Mouse (Mus musculus) midbrain, embryonic 15.5 days (tissue): ENCODE measurements around the gene Creb5. TPM values are rescaled to one million over a fixed set of nuclear protein-coding genes. Genes with fewer than 3 reads are reported as not detected.

Experiments used
- ATAC-seq: fragments of 200-750 bp; cut with Nextera tagmentation; replicated peaks from 2 replicates; pipeline ENCODE4 v1.8.0; 2017; ENCODE audit warnings: moderate TSS enrichment
- H3K27ac ChIP-seq: fragments of 300-500 bp; sonication (generic); 2 replicates; pipeline ENCODE4 v1.5.1; 2015; ENCODE audit warnings: mild to moderate bottlenecking, inconsistent platforms
- H3K27me3 ChIP-seq: fragments of 300-500 bp; sonication (generic); replicated peaks from 2 replicates; pipeline ENCODE4 v1.6.1; 2015; ENCODE audit warnings: inconsistent platforms
- H3K36me3 ChIP-seq: fragments of 300-500 bp; sonication (generic); replicated peaks from 2 replicates; pipeline ENCODE4 v1.6.1; 2015; ENCODE audit warnings: inconsistent platforms
- H3K4me1 ChIP-seq: fragments of 300-500 bp; sonication (generic); 2 replicates; pipeline ENCODE4 v1.6.1; 2015; ENCODE audit warnings: inconsistent platforms
- H3K4me2 ChIP-seq: fragments of 300-500 bp; sonication (generic); 2 replicates; pipeline ENCODE4 v1.6.1; 2015; ENCODE audit warnings: inconsistent platforms, mild to moderate bottlenecking, moderate library complexity
- H3K4me3 ChIP-seq: fragments of 300-500 bp; sonication (generic); 2 replicates; pipeline ENCODE4 v1.5.1; 2015; ENCODE audit warnings: mild to moderate bottlenecking, inconsistent platforms
- H3K9ac ChIP-seq: fragments of 300-500 bp; sonication (generic); 2 replicates; pipeline ENCODE4 v1.6.1; 2015; ENCODE audit warnings: mild to moderate bottlenecking, inconsistent platforms
- H3K9me3 ChIP-seq: fragments of 300-500 bp; sonication (generic); 2 replicates; pipeline ENCODE4 v1.6.1; 2016; ENCODE audit warnings: inconsistent platforms
- WGBS: fragments of 180-500 bp; shearing (Covaris S2); methylation state at CpG from one replicate; pipeline ENCODE4 v1.1.7; 2015; ENCODE audit warnings: mixed read lengths; 5-methylcytosine and 5-hydroxymethylcytosine counted together
- polyA plus RNA-seq: library from polyadenylated mRNA; unstranded; fragments of >200 nt; fragmentation: Nextera tagmentation; extraction: Ambion mirVana; gene quantifications from 2 replicates; pipeline ENCODE4 v1.2.1, GENCODE M21; 2015

Gene Creb5
- polyA plus RNA-seq, 1 experiment from 2014 or later = 3.4 TPM

DNA sequence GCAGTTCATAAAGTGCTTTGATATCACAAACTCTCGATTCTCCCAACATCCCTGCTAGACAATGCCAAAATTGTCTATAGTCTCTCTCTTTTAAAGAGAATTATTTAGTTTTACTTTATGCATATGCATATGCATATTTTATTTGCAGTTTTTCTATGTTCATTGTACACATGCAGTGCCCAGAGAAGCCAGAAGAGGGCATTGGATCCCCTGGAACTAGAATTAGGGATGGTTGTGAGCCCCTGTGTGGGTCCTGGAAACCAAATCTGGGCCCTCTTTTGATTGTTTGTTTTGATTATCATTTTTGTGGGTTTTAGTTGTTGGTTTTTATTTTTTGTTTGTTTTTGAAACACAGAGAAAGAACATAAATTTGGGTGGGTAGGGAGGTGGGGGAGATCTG is 69.3 kb downstream of the Creb5 start:
- Histone ChIP-seq H3K36me3 (no peaks in the 10 kb centered on the region), H3K4me2 (no peak overlapping the region), H3K9me3 (no peaks in the 10 kb centered on the region), H3K27ac (no peak overlapping the region), H3K4me1 (no peaks in the 10 kb centered on the region), H3K27me3 (no peaks in the 10 kb centered on the region), H3K4me3 (no peak overlapping the region), H3K9ac (no peak overlapping the region)
- WGBS = 96% methylated on average over 1 of the region's 1 CpGs
- ATAC-seq = no peak

DNA sequence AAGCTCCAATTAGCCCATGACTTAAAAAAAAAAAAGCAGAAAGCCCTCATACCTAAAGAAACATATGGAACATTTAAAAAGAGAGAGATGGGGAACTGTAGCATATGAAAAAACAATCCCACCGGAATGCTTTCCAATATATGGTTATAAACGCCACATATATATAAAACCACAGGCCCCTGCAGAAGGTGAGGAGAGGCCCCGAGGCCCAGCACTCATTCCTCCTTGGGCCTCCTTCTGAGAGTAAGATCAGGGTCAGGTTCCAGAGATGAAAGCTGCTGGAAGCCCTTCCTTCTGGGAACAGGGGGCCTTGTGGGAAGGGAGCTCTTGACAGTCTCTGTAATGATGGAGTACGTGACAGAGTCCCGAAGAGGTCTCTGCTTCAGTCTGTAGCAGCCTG is 76.5 kb downstream of the Creb5 start:
- Histone ChIP-seq H3K4me1 (no peaks in the 10 kb centered on the region), H3K9me3 (no peaks in the 10 kb centered on the region), H3K27ac (no peak overlapping the region), H3K4me3 (no peak overlapping the region), H3K4me2 (no peak overlapping the region), H3K36me3 (no peaks in the 10 kb centered on the region), H3K9ac (no peak overlapping the region), H3K27me3 (no peaks in the 10 kb centered on the region)
- no peak for ATAC-seq
- 78% methylated on average over 5 of the region's 5 CpGs for WGBS

DNA sequence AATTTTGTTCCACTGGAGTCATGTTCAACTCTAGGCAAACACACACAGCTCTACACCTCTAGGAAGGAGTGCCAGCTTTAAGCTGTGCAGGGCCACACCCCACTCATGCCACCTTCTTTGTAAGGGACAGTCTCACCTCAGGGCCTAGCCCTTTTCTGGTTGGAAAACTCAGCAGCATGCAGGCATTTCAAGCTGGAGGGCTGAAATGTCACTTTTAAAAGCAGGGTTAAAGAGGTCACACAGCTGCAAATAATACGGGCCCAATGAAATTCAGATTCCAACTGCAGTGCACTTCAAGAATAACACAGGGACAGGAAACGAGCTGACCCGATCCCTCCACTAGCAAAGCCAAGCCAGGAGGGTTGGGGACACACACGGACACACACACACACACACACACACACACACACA is 76.9 kb downstream of the Creb5 start:
- H3K4me2 ChIP-seq = no peak overlapping the region
- H3K9me3 ChIP-seq = no peaks in the 10 kb centered on the region
- H3K27me3 ChIP-seq = no peaks in the 10 kb centered on the region
- no peak overlapping the region for H3K27ac ChIP-seq
- no peak overlapping the region for H3K9ac ChIP-seq
- H3K4me3 ChIP-seq = no peak overlapping the region
- 33% methylated on average over 4 of the region's 4 CpGs for WGBS
- H3K36me3 ChIP-seq = no peaks in the 10 kb centered on the region
- ATAC-seq = no peak
- no peaks in the 10 kb centered on the region for H3K4me1 ChIP-seq

DNA sequence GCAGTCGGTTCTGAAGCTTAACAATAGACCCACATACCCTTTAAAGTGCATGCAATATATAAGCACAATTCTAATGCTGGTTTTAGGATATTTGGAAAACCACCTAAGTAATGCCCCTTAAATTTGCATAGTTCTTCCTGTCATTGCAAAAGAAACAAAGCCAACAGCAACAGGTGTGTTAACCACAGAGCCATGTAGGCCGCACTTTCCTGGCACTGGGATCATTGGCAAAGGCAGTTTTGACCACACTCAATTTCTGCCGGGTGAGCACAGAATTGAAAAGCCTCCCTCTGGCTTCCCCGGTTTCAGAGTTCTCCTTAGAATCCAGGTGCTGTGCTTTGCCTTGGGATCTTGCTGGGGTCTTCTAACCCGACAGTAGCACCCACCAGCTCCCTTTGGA is 82.1 kb downstream of the Creb5 start:
- Histone ChIP-seq H3K27me3 (no peaks in the 10 kb centered on the region), H3K27ac (no peak overlapping the region), H3K36me3 (no peaks in the 10 kb centered on the region), H3K4me2 (no peak overlapping the region), H3K9ac (no peak overlapping the region), H3K4me1 (no peaks in the 10 kb centered on the region), H3K4me3 (no peak overlapping the region), H3K9me3 (no peaks in the 10 kb centered on the region)
- no peak for ATAC-seq
- WGBS = 89% methylated on average over 5 of the region's 5 CpGs

DNA sequence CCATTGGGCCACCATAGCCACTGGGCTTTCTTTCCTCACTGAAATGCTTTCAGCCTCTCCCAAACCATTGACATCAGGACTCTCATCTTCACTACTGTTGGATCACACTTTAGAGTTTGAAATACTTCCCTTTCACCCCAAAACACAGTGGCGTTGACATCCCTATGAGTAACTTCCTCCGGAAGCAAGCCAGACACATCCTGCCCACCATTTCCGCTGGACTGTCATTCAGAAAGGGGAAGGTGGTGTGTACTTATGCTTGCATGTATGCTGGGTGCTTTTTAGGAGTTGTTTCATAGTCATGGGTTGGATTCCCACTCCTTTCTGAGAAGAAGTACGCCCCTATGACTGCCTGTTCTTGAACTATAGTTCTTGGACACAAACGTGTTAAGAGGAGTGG is 82.9 kb downstream of the Creb5 start:
- Histone ChIP-seq H3K9me3 (no peaks in the 10 kb centered on the region), H3K4me2 (no peak overlapping the region), H3K27me3 (no peaks in the 10 kb centered on the region), H3K36me3 (no peaks in the 10 kb centered on the region), H3K4me3 (no peak overlapping the region), H3K4me1 (no peaks in the 10 kb centered on the region), H3K27ac (no peak overlapping the region), H3K9ac (no peak overlapping the region)
- ATAC-seq = no peak
- WGBS = 91% methylated on average over 5 of the region's 5 CpGs

DNA sequence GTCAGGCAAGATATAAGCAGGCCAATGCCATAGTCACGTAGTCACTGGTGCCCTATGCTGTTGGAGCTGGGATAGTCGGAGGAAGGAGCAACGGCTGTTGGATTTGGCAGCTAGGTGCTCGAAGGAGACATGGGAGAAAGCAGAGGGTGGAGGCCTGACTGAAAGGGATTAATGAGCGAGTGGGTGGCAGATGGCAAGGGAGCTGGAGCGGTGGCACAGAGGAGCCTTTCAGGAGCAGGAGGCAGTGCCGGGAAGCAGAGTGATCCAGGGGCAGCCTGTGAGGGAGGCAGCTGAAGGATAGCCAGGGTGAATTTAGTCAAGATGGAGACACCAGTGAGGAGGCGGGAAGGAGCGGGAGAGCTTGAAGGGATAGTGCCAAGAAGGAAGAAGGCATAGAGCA is 84.9 kb downstream of the Creb5 start:
- ATAC-seq = no peak
- Histone ChIP-seq H3K4me2 (no peak overlapping the region), H3K4me3 (no peak overlapping the region), H3K27ac (no peak overlapping the region), H3K9ac (no peak overlapping the region), H3K9me3 (no peaks in the 10 kb centered on the region), H3K4me1 (no peaks in the 10 kb centered on the region), H3K27me3 (no peaks in the 10 kb centered on the region), H3K36me3 (no peaks in the 10 kb centered on the region)
- WGBS = 78% methylated on average over 9 of the region's 9 CpGs

DNA sequence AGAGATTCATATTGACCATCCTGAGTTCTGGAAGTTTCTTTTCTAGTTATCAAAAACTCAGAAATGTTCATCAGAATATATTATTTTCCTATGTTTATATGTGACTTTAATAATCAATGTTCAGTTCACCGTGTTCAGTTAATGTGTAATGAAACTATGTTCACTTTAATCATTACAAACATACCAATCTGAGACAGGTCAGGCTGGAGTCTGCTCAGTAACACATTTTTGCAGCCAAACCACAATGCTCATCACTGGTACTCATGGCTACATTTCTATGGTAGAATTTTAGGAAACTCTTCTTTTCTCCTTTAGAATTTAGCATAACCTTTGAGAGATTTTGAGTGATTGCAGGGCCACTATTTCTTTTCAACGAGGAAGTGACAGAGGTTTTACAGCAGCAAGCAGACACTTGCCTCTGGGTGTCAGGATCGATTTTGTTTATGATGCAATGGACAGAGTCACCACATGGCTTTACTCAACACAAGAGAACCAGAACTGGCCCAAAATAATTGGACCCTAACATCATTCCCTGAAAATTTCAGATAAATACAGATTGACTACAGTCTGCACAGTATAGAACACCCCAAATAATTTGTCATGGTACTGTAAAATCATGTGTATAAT is 87.4 kb downstream of the Creb5 start:
- Histone ChIP-seq H3K36me3 (no peaks in the 10 kb centered on the region), H3K27me3 (no peaks in the 10 kb centered on the region), H3K9me3 (no peaks in the 10 kb centered on the region), H3K4me2 (no peak overlapping the region), H3K27ac (no peak overlapping the region), H3K9ac (no peak overlapping the region), H3K4me3 (no peak overlapping the region), H3K4me1 (no peaks in the 10 kb centered on the region)
- 86% methylated on average over 3 of the region's 3 CpGs for WGBS
- no peak for ATAC-seq

DNA sequence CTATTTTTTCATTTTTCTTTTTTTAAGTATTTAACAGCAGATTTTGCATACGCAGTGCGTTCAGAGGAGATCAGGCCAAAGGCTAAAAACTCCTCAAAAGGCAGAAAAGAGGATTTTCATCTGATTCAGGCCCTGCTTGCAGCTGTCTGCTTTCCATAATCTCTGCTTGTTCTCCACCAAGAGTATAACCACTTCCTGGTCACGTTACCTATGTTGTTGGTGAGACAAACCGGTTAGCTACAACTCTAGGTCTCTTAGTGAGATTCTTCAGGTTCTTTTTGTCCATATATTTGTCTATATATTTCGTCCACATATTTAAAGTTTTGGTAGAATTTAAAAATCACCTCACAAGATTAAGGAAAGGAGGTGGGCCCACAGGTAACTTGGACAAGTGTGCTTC is 102.2 kb downstream of the Creb5 start:
- ATAC-seq = no peak
- no peak overlapping the region for H3K4me3 ChIP-seq
- H3K27me3 ChIP-seq = no peaks in the 10 kb centered on the region
- H3K4me2 ChIP-seq = no peak overlapping the region
- no peak overlapping the region for H3K9ac ChIP-seq
- H3K36me3 ChIP-seq = no peaks in the 10 kb centered on the region
- H3K27ac ChIP-seq = no peak overlapping the region
- H3K9me3 ChIP-seq = no peaks in the 10 kb centered on the region
- H3K4me1 ChIP-seq = peaks cover 10% of the 10 kb centered on the region
- WGBS = 77% methylated on average over 5 of the region's 5 CpGs

DNA sequence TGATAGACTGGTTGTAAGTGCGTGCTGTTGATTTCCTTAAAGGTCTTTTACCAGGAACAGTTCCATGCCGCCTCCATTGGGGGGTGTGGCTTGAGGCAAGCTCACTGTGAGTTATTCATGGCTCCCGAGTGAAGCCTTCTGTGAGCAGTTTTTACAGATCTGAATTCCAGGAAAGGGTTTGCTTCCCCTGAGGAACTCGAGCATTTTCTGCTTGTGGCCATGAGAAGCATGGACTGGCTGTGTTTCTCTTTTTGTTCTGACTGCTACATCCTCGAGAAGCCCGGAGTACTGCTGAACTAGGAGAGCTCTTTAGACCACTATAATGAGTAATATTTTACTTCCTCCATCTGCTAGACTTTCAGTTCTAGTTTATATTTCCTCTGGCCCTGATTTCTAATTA is 103.3 kb downstream of the Creb5 start:
- H3K4me2 ChIP-seq = no peak overlapping the region
- H3K36me3 ChIP-seq = no peaks in the 10 kb centered on the region
- H3K9me3 ChIP-seq = no peaks in the 10 kb centered on the region
- WGBS = 36% methylated on average over 6 of the region's 6 CpGs
- no peak overlapping the region for H3K4me3 ChIP-seq
- no peak overlapping the region for H3K9ac ChIP-seq
- peaks cover 17% of the 10 kb centered on the region for H3K4me1 ChIP-seq
- H3K27ac ChIP-seq = no peak overlapping the region
- H3K27me3 ChIP-seq = no peaks in the 10 kb centered on the region
- no peak for ATAC-seq

DNA sequence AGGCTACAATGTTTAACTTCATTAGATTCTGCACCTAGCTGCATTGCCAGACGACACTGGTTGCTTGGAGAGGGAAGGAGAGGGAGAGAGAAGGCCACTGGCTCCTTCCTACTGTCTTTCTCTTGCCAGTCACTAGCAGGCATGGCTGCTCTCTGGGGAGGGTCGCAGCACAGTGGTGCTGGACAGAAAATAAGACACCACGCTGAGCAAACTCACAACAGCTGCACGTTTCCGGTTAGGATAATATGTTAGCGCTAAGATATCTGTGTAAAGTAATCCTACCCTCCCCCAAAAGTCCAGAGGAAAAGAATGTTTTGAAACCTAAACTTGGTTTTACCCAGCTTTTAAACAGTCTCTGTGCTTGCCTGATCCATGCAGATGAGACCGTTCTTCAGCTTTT is 107.0 kb downstream of the Creb5 start:
- Histone ChIP-seq H3K9ac (no peak overlapping the region), H3K4me3 (no peak overlapping the region), H3K27me3 (no peaks in the 10 kb centered on the region), H3K4me2 (no peak overlapping the region), H3K36me3 (no peaks in the 10 kb centered on the region), H3K4me1 (peaks cover 36% of the 10 kb centered on the region), H3K27ac (no peak overlapping the region), H3K9me3 (no peaks in the 10 kb centered on the region)
- no peak for ATAC-seq
- 37% methylated on average over 7 of the region's 7 CpGs for WGBS

DNA sequence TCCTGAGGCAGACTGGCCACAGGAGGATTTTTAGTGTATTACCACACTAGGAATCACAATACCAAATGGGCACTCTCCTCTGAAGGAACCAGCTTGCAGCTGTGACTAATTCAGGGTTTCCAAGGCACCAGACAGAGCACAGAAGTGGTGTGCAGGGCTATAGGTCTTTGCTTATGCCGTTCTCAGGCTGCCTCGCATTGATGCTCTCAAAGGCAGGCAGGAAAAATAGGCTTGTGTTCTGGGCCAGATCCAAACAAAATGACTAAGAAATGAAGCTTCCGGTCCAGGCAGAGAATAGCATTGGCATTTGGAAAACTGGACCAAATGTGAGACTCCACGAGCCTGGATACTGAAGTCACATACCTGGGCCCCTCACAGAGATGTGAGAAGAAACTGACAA is 108.1 kb downstream of the Creb5 start:
- H3K27ac ChIP-seq = no peak overlapping the region
- no peaks in the 10 kb centered on the region for H3K27me3 ChIP-seq
- ATAC-seq = 0 out of 2 replicates have a peak, but pooled peaks have one; percentile 42
- H3K4me1 ChIP-seq = peaks cover 36% of the 10 kb centered on the region
- no peak overlapping the region for H3K4me2 ChIP-seq
- WGBS = 33% methylated on average over 4 of the region's 4 CpGs
- no peak overlapping the region for H3K9ac ChIP-seq
- no peaks in the 10 kb centered on the region for H3K36me3 ChIP-seq
- no peak overlapping the region for H3K4me3 ChIP-seq
- H3K9me3 ChIP-seq = no peaks in the 10 kb centered on the region

DNA sequence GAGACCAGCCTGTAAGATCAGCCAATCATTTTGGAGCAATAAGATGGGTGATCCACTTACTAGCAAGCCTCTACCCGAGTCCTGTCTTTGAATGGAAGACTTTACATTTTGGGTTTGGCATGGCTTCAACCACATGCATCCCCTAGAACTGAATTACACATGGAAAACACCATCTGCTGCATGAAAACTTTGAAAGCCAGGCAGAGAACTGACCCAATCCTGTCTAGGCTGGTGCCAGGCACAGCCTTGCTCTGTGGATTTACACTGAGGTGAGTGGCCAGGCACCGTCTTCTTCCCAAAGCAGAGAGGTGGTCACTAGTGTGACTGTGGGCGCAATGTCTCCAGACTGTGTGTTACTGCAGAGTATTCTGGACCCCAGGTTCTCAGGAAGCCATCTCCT is 109.4 kb downstream of the Creb5 start:
- H3K9ac ChIP-seq = no peak overlapping the region
- H3K4me2 ChIP-seq = no peak overlapping the region
- H3K9me3 ChIP-seq = no peaks in the 10 kb centered on the region
- WGBS = 92% methylated on average over 3 of the region's 3 CpGs
- no peaks in the 10 kb centered on the region for H3K36me3 ChIP-seq
- H3K27ac ChIP-seq = no peak overlapping the region
- no peaks in the 10 kb centered on the region for H3K27me3 ChIP-seq
- no peak overlapping the region for H3K4me3 ChIP-seq
- H3K4me1 ChIP-seq = peaks cover 33% of the 10 kb centered on the region
- ATAC-seq = no peak

DNA sequence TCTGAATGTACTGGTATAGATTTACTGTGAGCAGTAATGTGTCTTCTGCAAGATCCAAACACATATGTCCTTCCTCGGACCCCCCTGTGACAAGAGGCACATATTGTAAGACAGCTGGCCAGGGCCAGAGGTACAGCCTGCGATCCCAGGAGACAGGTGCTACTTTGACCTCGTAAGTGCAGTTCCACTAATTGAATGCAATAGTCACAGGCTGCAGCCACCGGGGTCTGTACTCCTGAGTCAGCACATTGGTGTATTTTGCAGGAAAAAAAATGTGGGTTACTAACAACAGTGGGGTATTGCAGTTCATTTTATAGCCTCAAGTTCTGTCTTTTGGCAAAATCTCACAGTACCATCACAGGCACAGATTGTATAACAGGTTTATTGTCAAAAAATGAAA is 110.7 kb downstream of the Creb5 start:
- Histone ChIP-seq H3K27ac (no peak overlapping the region), H3K9me3 (no peaks in the 10 kb centered on the region), H3K36me3 (no peaks in the 10 kb centered on the region), H3K9ac (no peak overlapping the region), H3K4me3 (no peak overlapping the region), H3K27me3 (no peaks in the 10 kb centered on the region), H3K4me1 (peaks cover 33% of the 10 kb centered on the region), H3K4me2 (no peak overlapping the region)
- 64% methylated on average over 4 of the region's 4 CpGs for WGBS
- ATAC-seq = no peak
